Mouse (Mus musculus): ENCODE results near the gene Nr1d1. TPM values are rescaled to one million over a fixed set of nuclear protein-coding genes. Genes with fewer than 3 reads are reported as not detected.

The Nr1d1 gene
- total RNA-seq, 1 experiment from 2014 or later = 1.9 TPM

GRCm38 (mm10) chr11:98773635-98774295, 1.4 kb downstream of the Nr1d1 start:
- peak; percentile 85 for ATAC-seq (replicated peaks; ENCODE audit: insufficient number of reproducible peaks, low FRiP score, low TSS enrichment, poor library complexity, severe bottlenecking)

GRCm38 (mm10) chr11:98772667-98773171, 2.4 kb downstream of the Nr1d1 start:
- no peak for ATAC-seq (replicated peaks; ENCODE audit: insufficient number of reproducible peaks, low FRiP score, low TSS enrichment, poor library complexity, severe bottlenecking)

- no peak for ATAC-seq (replicated peaks; ENCODE audit: insufficient number of reproducible peaks, low FRiP score, low TSS enrichment, poor library complexity, severe bottlenecking)
Measured at GRCm38 (mm10) chr11:98771844-98772525, 3.1 kb downstream of the Nr1d1 start.

- ATAC-seq (replicated peaks; ENCODE audit: insufficient number of reproducible peaks, low FRiP score, low TSS enrichment, poor library complexity, severe bottlenecking) = no peak
Measured at GRCm38 (mm10) chr11:98771131-98771530, 4.0 kb downstream of the Nr1d1 start.

GRCm38 (mm10) chr11:98770096-98770975, 4.8 kb downstream of the Nr1d1 start:
- ATAC-seq (replicated peaks; ENCODE audit: insufficient number of reproducible peaks, low FRiP score, low TSS enrichment, poor library complexity, severe bottlenecking) = no peak

- ATAC-seq (replicated peaks; ENCODE audit: insufficient number of reproducible peaks, low FRiP score, low TSS enrichment, poor library complexity, severe bottlenecking) = no peak
Measured at GRCm38 (mm10) chr11:98769007-98769954, 5.9 kb downstream of the Nr1d1 start.

- no peak for ATAC-seq (replicated peaks; ENCODE audit: insufficient number of reproducible peaks, low FRiP score, low TSS enrichment, poor library complexity, severe bottlenecking)
Measured at GRCm38 (mm10) chr11:98768127-98769006, 6.8 kb downstream of the Nr1d1 start.

GRCm38 (mm10) chr11:98767713-98768112, 7.4 kb downstream of the Nr1d1 start:
- ATAC-seq (replicated peaks; ENCODE audit: insufficient number of reproducible peaks, low FRiP score, low TSS enrichment, poor library complexity, severe bottlenecking) = no peak

GRCm38 (mm10) chr11:98767276-98767675, 7.9 kb downstream of the Nr1d1 start:
- ATAC-seq (replicated peaks; ENCODE audit: insufficient number of reproducible peaks, low FRiP score, low TSS enrichment, poor library complexity, severe bottlenecking) = no peak

GRCm38 (mm10) chr11:98766816-98767215, 8.3 kb downstream of the Nr1d1 start:
- no peak for ATAC-seq (replicated peaks; ENCODE audit: insufficient number of reproducible peaks, low FRiP score, low TSS enrichment, poor library complexity, severe bottlenecking)

GRCm38 (mm10) chr11:98766346-98766745, 8.8 kb downstream of the Nr1d1 start:
- no peak for ATAC-seq (replicated peaks; ENCODE audit: insufficient number of reproducible peaks, low FRiP score, low TSS enrichment, poor library complexity, severe bottlenecking)

- ATAC-seq (replicated peaks; ENCODE audit: insufficient number of reproducible peaks, low FRiP score, low TSS enrichment, poor library complexity, severe bottlenecking) = no peak
Measured at GRCm38 (mm10) chr11:98765421-98766309, 9.5 kb downstream of the Nr1d1 start.

GRCm38 (mm10) chr11:98764746-98765145, 10.4 kb downstream of the Nr1d1 start:
- ATAC-seq (replicated peaks; ENCODE audit: insufficient number of reproducible peaks, low FRiP score, low TSS enrichment, poor library complexity, severe bottlenecking) = no peak

GRCm38 (mm10) chr11:98764091-98764490, 11.0 kb downstream of the Nr1d1 start:
- ATAC-seq (replicated peaks; ENCODE audit: insufficient number of reproducible peaks, low FRiP score, low TSS enrichment, poor library complexity, severe bottlenecking) = no peak

- ATAC-seq (replicated peaks; ENCODE audit: insufficient number of reproducible peaks, low FRiP score, low TSS enrichment, poor library complexity, severe bottlenecking) = no peak
Measured at GRCm38 (mm10) chr11:98763502-98763861, 11.7 kb downstream of the Nr1d1 start.

GRCm38 (mm10) chr11:98762756-98763501, 12.2 kb downstream of the Nr1d1 start:
- no peak for ATAC-seq (replicated peaks; ENCODE audit: insufficient number of reproducible peaks, low FRiP score, low TSS enrichment, poor library complexity, severe bottlenecking)
